Mouse (Mus musculus) kidney, embryonic 16.5 days (tissue): ENCODE measurements around the gene Nprl2. TPM values are rescaled to one million over a fixed set of nuclear protein-coding genes. Genes with fewer than 3 reads are reported as not detected.

Source experiments
- ATAC-seq: fragments of 200-750 bp; cut with Nextera tagmentation; 2 replicates; pipeline ENCODE4 v1.8.0; 2017; ENCODE audit warnings: moderate TSS enrichment; ENCODE audit not compliant: low FRiP score, low TSS enrichment
- H3K27ac ChIP-seq: fragments of 300-500 bp; sonication (generic); 2 replicates; pipeline ENCODE4 v1.5.1; 2014; ENCODE audit warnings: low read length
- H3K27me3 ChIP-seq: fragments of 300-500 bp; sonication (generic); 2 replicates; pipeline ENCODE4 v1.6.1; 2014; ENCODE audit warnings: low read length, control low read depth, mixed read lengths; ENCODE audit not compliant: insufficient read depth
- H3K36me3 ChIP-seq: fragments of 300-500 bp; sonication (generic); 2 replicates; pipeline ENCODE4 v1.6.1; 2014; ENCODE audit warnings: low read length, control low read depth, mixed read lengths; ENCODE audit not compliant: insufficient read depth
- H3K4me1 ChIP-seq: fragments of 300-500 bp; sonication (generic); 2 replicates; pipeline ENCODE4 v1.6.1; 2014; ENCODE audit warnings: low read length, control low read depth, mixed read lengths; ENCODE audit not compliant: insufficient read depth
- H3K4me2 ChIP-seq: fragments of 300-500 bp; sonication (generic); replicated peaks from 2 replicates; pipeline ENCODE4 v1.6.1; 2014; ENCODE audit warnings: low read depth, low read length
- H3K4me3 ChIP-seq: fragments of 300-500 bp; sonication (generic); 2 replicates; pipeline ENCODE4 v1.5.1; 2014; ENCODE audit warnings: mild to moderate bottlenecking, low read length
- H3K9ac ChIP-seq: fragments of 300-500 bp; sonication (generic); replicated peaks from 2 replicates; pipeline ENCODE4 v1.6.1; 2014; ENCODE audit warnings: low read length
- H3K9me3 ChIP-seq: fragments of 300-500 bp; sonication (generic); 2 replicates; pipeline ENCODE4 v1.6.1; 2016; ENCODE audit warnings: low read length, control low read depth
- WGBS: fragments of 180-500 bp; shearing (Covaris S2); extraction: QIAGEN DNeasy Blood & Tissue Kit; methylation state at CpG from one replicate; pipeline ENCODE4 v1.1.7; 2014; 5-methylcytosine and 5-hydroxymethylcytosine counted together
- polyA plus RNA-seq: library from polyadenylated mRNA; unstranded; fragments of >200 nt; fragmentation: Nextera tagmentation; extraction: Ambion mirVana; gene quantifications from 2 replicates; pipeline ENCODE4 v1.2.1, GENCODE M21; 2015

Gene Nprl2
- polyA plus RNA-seq, 1 experiment from 2014 or later, result 59.0 TPM

- peaks cover 9% of the 10 kb centered on the region for H3K4me1 ChIP-seq
- H3K27ac ChIP-seq, result no peak overlapping the region
- no peak overlapping the region for H3K4me2 ChIP-seq
- 88% methylated on average over 11 of the region's 11 CpGs for WGBS
- H3K36me3 ChIP-seq, result peaks cover 47% of the 10 kb centered on the region
- no peaks in the 10 kb centered on the region for H3K27me3 ChIP-seq
- no peaks in the 10 kb centered on the region for H3K9me3 ChIP-seq
- no peak overlapping the region for H3K4me3 ChIP-seq
- no peak for ATAC-seq
- no peak overlapping the region for H3K9ac ChIP-seq
Measured at GRCm38 (mm10) chr9:107593101-107593976, 51.3 kb downstream of the Nprl2 start.

GRCm38 (mm10) chr9:107594281-107595062 lies 52.4 kb downstream of the Nprl2 start:
- no peak overlapping the region for H3K27ac ChIP-seq
- no peak for ATAC-seq
- WGBS, result 73% methylated on average over 8 of the region's 8 CpGs
- H3K4me2 ChIP-seq, result no peak overlapping the region
- H3K9me3 ChIP-seq, result no peaks in the 10 kb centered on the region
- H3K9ac ChIP-seq, result no peak overlapping the region
- H3K36me3 ChIP-seq, result peaks cover 46% of the 10 kb centered on the region
- H3K4me1 ChIP-seq, result peaks cover 2% of the 10 kb centered on the region; the same call in 1 of the 2 replicates
- no peak overlapping the region for H3K4me3 ChIP-seq
- H3K27me3 ChIP-seq, result no peaks in the 10 kb centered on the region

Other genes starting within 250 kb of the Nprl2 start
- 19.5 and 19.9 TPM in 2 replicates for gene Cish, start 246.2 kb upstream of the Nprl2 start, polyA plus RNA-seq
- gene Hemk1, start 203.9 kb upstream of the Nprl2 start, polyA plus RNA-seq, result 12.6 and 13.2 TPM in 2 replicates
- gene 6430571L13Rik, start 201.6 kb upstream of the Nprl2 start, polyA plus RNA-seq, result 0.82 and 1.2 TPM in 2 replicates
- gene Cacna2d2, start 142.6 kb upstream of the Nprl2 start, polyA plus RNA-seq, result 0.74 and 0.95 TPM in 2 replicates
- gene Tmem115, start 8.3 kb upstream of the Nprl2 start, polyA plus RNA-seq, result 49.7 and 51.0 TPM in 2 replicates
- 35.8 and 39.0 TPM in 2 replicates for gene Cyb561d2, start within 50 bp of the Nprl2 start, polyA plus RNA-seq
- 3.3 and 3.9 TPM in 2 replicates for gene Zmynd10, start 5.1 kb downstream of the Nprl2 start, polyA plus RNA-seq
- gene Rassf1, start 9.3 kb downstream of the Nprl2 start, polyA plus RNA-seq, result 66.8 and 68.9 TPM in 2 replicates
- gene Tusc2, start 21.0 kb downstream of the Nprl2 start, polyA plus RNA-seq, result 45.3 and 48.0 TPM in 2 replicates
- 131 and 132 TPM in 2 replicates for gene Hyal2, start 25.7 kb downstream of the Nprl2 start, polyA plus RNA-seq
- 10.6 and 12.3 TPM in 2 replicates for gene Hyal1, start 34.7 kb downstream of the Nprl2 start, polyA plus RNA-seq
- gene Naa80, start 36.7 kb downstream of the Nprl2 start, polyA plus RNA-seq, result 21.8 and 24.1 TPM in 2 replicates
- gene Hyal3, start 38.6 kb downstream of the Nprl2 start, polyA plus RNA-seq, result 1.3 and 1.6 TPM in 2 replicates
- 60.7 and 64.3 TPM in 2 replicates for gene Ifrd2, start 45.4 kb downstream of the Nprl2 start, polyA plus RNA-seq
- gene Sema3b, start 67.0 kb downstream of the Nprl2 start, polyA plus RNA-seq, result 31.3 TPM in 2 replicates
- 447 and 455 TPM in 2 replicates for gene Gnai2, start 93.1 kb downstream of the Nprl2 start, polyA plus RNA-seq
- gene Slc38a3, start 127.3 kb downstream of the Nprl2 start, polyA plus RNA-seq, result 12.4 and 12.9 TPM in 2 replicates
- 2.8 and 3.0 TPM in 2 replicates for gene Gnat1, start 137.5 kb downstream of the Nprl2 start, polyA plus RNA-seq
- gene Sema3f, start 168.2 kb downstream of the Nprl2 start, polyA plus RNA-seq, result 20.9 and 25.7 TPM in 2 replicates
- gene Rbm5, start 228.8 kb downstream of the Nprl2 start, polyA plus RNA-seq, result 203 and 214 TPM in 2 replicates